Mouse (Mus musculus) forebrain, embryonic 14.5 days (tissue): ENCODE results near the gene Usf3. TPM values are rescaled to one million over a fixed set of nuclear protein-coding genes. Genes with fewer than 3 reads are reported as not detected.

Experiments
- ATAC-seq: fragments of 200-750 bp; cut with Nextera tagmentation; 2 replicates; pipeline ENCODE4 v1.8.0; 2017; ENCODE audit warnings: mild to moderate bottlenecking, moderate library complexity
- DNase-seq: peaks from one replicate; pipeline ENCODE4 v3.0.0-alpha.2; 2015; ENCODE audit warnings: low spot score
- H3K27ac ChIP-seq: fragments of 300-500 bp; sonication (generic); 2 replicates; pipeline ENCODE4 v1.5.1; 2014; ENCODE audit warnings: low read depth, mild to moderate bottlenecking, control low read depth, low read length, moderate library complexity
- H3K27me3 ChIP-seq: fragments of 300-500 bp; sonication (generic); replicated peaks from 2 replicates; pipeline ENCODE4 v1.6.1; 2014; ENCODE audit warnings: low read length, control low read depth, mixed read lengths; ENCODE audit not compliant: control insufficient read depth, insufficient read depth
- H3K36me3 ChIP-seq: fragments of 300-500 bp; sonication (generic); 2 replicates; pipeline ENCODE4 v1.6.1; 2014; ENCODE audit warnings: low read length, control low read depth; ENCODE audit not compliant: control insufficient read depth, insufficient read depth
- H3K4me1 ChIP-seq: fragments of 300-500 bp; sonication (generic); 2 replicates; pipeline ENCODE4 v1.6.1; 2014; ENCODE audit warnings: antibody characterized with exemption, low read length, control low read depth; ENCODE audit not compliant: control insufficient read depth, insufficient read depth
- H3K4me2 ChIP-seq: fragments of 300-500 bp; sonication (generic); 2 replicates; pipeline ENCODE4 v1.6.1; 2014; ENCODE audit warnings: mild to moderate bottlenecking, control low read depth, low read length
- H3K4me3 ChIP-seq: fragments of 300-500 bp; sonication (generic); 2 replicates; pipeline ENCODE4 v1.5.1; 2014; ENCODE audit warnings: low read depth, low read length, control low read depth
- H3K9ac ChIP-seq: fragments of 300-500 bp; sonication (generic); 2 replicates; pipeline ENCODE4 v1.6.1; 2014; ENCODE audit warnings: mild to moderate bottlenecking, low read length, control low read depth, moderate library complexity
- H3K9me3 ChIP-seq: fragments of 300-500 bp; sonication (generic); replicated peaks from 2 replicates; pipeline ENCODE4 v1.6.1; 2016; ENCODE audit warnings: low read length, control low read depth, mixed read lengths; ENCODE audit not compliant: control insufficient read depth
- WGBS: fragments of 180-500 bp; shearing (Covaris S2); extraction: QIAGEN DNeasy Blood & Tissue Kit; methylation state at CpG from one replicate; pipeline ENCODE4 v1.1.7; 2014; 5-methylcytosine and 5-hydroxymethylcytosine counted together
- polyA plus RNA-seq: library from polyadenylated mRNA; unstranded; fragments of >200 nt; fragmentation: Nextera tagmentation; extraction: Ambion mirVana; gene quantifications from 2 replicates; pipeline ENCODE4 v1.2.1, GENCODE M21; 2014

Usf3 gene
- polyA plus RNA-seq, 1 experiment from 2014 or later: 4.3 TPM

DNA sequence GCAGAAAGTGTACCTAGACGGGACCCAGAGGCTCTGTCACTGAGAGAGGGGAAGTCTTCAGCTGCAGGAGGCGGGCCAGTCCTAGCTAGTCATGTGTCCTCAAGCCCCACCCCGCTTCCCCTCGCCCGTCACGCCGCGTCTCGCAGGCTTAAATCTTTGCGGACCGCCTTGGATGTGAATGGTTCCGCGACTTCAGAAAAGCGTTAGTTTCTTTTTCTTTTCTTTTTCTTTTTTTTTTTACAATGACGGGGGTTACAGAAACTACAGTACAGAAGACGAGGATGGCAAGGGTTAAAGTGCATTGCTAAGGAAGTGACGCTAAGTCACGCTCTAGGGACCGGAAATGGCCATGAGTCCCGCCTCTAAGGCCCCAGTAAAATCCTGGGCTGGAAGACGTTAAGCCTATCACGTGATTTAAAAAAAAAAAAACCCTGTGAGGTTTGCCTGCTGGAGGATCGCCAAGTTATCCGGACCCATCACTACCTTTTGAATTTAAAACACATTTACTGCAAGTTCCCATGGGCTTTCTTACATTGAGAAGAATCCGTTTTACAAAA is 34.0 kb upstream of the Usf3 start:
- Histone ChIP-seq H3K9ac (peak overlapping the region; percentile 86), H3K36me3 (no peaks in the 10 kb centered on the region), H3K27ac (peak overlapping the region; percentile 98), H3K4me1 (peaks cover 16% of the 10 kb centered on the region), H3K4me2 (peak overlapping the region; percentile 93), H3K9me3 (no peaks in the 10 kb centered on the region), H3K4me3 (peak overlapping the region; percentile 77), H3K27me3 (no peaks in the 10 kb centered on the region)
- WGBS: under 1% methylated on average over 25 of the region's 25 CpGs
- peak; percentile 87 for ATAC-seq
- DNase-seq: peak; percentile 99

DNA sequence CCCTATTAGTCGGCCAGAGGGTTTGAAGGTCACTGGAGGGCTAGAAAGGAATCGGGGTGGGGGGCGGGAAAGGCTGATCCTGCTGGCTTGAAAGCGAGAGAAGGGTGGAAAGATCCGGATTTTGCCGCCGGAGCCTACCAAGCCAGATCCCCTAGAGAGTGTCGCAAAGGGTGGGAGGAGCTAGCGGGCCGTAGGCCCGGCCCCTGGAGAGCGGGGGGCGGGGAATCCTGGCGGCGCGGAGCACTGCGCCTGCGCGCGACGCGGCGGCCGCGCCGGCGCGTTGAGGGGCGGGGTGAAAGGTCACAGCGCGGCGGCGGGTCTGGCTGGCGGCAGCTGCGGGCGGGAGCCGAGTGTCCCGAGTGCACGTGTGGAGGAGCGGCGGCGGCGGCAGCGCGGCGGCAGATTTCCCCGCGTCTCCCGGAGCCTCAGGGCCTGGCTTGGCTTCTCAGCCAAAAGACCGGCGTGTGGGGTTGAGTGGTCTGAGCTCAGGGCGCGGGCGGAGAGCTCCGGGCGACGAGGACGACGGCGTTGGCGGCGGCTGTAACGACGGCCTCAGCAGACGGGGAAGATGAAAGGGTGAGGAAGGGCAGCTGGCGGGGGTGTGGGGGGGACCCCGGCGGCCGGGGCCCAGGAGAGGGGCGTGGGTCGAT is 33.4 kb upstream of the Usf3 start, which contains the start of the genes Atp6v1a and Naa50:
TSS of gene Atp6v1a (minus strand) at position 170 of the 650 bp plus-strand sequence.
TSS of gene Naa50 (plus strand) at position 295 of the 650 bp plus-strand sequence.
- H3K27ac ChIP-seq: peak within 1 kb of the TSS; percentile 98
- under 1% methylated on average over 60 of the region's 71 CpGs for WGBS
- peak; percentile 90 for ATAC-seq
- H3K9me3 ChIP-seq: no peaks in the 10 kb centered on the region
- H3K27me3 ChIP-seq: no peaks in the 10 kb centered on the region
- H3K4me3 ChIP-seq: peak within 1 kb of the TSS; percentile 77
- H3K4me2 ChIP-seq: peak within 1 kb of the TSS; percentile 93
- peak; percentile 96 for DNase-seq
- peaks cover 16% of the 10 kb centered on the region for H3K4me1 ChIP-seq
- peak within 1 kb of the TSS; percentile 86 for H3K9ac ChIP-seq
- H3K36me3 ChIP-seq: no peaks in the 10 kb centered on the region

DNA sequence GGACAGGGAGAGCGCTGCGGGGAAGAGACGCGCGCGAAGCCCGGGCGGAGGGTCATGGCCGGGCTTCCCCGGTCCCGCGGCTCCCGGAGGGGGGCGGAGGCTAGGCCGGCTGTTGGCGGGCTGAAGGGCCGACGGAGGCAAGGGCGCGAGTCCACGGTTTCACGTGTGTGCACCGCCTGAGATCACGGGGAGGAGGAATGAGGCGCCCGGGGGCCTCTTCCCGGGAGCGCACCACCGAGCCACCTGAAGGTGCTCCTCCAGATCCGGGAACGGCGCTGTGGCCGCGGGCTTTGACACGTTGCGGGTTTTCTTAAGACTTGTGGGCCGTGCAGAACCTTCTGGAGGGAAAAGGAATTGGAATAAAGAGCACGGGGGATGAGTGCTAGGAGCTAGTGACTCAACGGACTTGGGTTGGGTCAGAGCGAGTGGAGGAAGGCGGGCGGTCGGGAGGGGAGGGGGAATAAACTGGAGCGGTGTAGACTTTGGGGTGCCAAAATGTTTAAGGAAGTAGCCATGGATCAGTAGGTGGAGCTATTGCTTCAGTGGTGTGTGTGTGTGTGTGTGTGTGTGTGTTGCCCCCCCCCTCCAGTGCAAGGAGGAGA is 32.8 kb upstream of the Usf3 start:
- peak overlapping the region; percentile 63 for H3K4me2 ChIP-seq
- no peaks in the 10 kb centered on the region for H3K36me3 ChIP-seq
- WGBS: 1% methylated on average over 41 of the region's 44 CpGs
- no peaks in the 10 kb centered on the region for H3K9me3 ChIP-seq
- ATAC-seq (peak; percentile 42), DNase-seq (peak; percentile 80)
- no peaks in the 10 kb centered on the region for H3K27me3 ChIP-seq
- peaks cover 16% of the 10 kb centered on the region for H3K4me1 ChIP-seq
- peak overlapping the region; percentile 86 for H3K9ac ChIP-seq
- H3K4me3 ChIP-seq: peak overlapping the region; percentile 77
- H3K27ac ChIP-seq: peak overlapping the region; percentile 98

DNA sequence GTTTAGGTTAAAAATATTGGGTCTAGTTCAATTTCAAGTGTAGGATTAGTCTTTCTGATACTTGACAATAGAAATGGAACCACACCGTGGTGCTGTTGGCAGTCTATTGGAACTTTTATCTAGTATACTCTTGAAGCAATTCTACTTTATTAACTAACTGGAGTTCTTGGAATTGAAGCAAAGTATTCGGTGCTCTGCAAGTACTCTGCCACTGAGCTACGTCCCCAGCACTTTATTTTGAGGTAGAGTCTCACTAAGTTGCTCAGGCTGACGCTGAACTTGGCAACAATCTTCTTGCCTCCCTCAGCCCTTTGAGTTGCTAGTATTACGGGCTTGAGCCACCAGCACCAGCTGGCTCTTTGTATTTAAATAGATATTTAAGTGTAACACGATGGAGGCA is 31.6 kb upstream of the Usf3 start:
- Histone ChIP-seq H3K4me1 (peaks cover 16% of the 10 kb centered on the region), H3K9me3 (no peaks in the 10 kb centered on the region), H3K4me2 (peak overlapping the region; percentile 63; the same call in 1 of the 2 replicates), H3K27ac (no peak overlapping the region), H3K36me3 (no peaks in the 10 kb centered on the region), H3K27me3 (no peaks in the 10 kb centered on the region), H3K4me3 (peak overlapping the region; percentile 77; the same call in 1 of the 2 replicates), H3K9ac (no peak overlapping the region)
- ATAC-seq: no peak
- WGBS: 32% methylated on average over 6 of the region's 6 CpGs
- peak; percentile 51 for DNase-seq

DNA sequence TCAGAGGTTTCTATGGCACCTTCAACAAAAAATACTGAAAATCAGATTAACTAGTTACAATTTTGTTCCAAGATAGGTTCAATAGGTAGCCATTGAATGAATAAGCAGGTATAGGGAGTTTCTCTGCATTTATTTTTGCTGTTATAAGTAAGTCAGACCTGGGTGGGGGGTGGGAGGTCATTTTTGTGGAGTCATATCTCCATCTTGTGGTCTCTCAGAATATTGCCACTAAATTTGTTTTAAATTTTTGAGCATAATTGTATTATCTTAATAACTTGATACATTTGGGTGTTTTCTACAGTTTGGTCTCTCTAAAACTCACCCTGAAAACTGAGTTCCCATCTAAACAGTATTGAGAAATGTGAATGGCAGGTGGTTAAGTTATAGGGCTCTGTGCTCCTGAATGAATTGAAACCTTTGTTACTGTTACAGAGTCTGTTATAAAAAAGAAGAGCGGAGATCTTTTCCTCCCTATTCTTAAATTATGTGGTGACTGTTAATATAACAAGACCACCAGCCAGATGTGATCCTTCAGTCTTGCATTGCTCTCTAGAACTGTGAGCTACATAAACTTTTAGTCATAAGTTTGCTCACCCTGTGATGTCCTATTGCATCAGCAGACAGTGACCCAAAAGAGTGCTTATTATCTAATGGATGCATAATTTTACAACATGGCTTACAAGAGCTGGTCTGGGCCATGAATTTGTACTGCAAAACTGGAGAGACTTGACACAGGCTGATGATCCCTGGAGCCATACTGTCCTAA is 23.9 kb upstream of the Usf3 start:
- DNase-seq: peak; percentile 24
- 93% methylated on average over 1 of the region's 1 CpGs for WGBS

DNA sequence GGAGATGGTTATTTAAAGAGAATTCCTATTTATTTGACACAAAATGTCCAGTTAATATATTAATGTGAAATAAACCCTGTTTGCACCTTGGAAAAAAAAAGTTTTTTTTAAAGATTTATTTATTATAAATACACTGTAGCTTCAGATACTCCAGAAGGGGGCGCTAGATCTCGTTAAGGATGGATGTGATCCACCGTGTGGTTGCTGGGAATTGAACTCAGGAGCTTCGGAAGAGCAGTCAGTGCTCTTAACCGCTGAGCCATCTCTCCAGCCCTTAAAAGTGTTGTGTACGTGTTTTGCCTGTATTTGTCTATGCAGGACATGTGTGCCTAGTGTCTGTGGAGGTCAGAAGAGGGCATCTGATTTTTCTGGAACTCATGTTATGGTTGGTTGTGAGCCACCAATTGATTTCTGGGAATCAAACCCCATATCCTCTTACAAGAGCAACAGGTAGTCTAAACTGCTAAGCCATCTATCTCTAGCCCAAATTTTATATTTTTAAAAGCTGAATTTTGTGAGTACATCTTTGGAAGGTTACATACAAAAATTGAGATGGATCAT is 18.5 kb upstream of the Usf3 start:
- DNase-seq (no peak), ATAC-seq (no peak)

More for the DNA sequence above, 23.9 kb upstream of the Usf3 start:
- H3K27ac ChIP-seq: no peak overlapping the region
- H3K27me3 ChIP-seq: no peaks in the 10 kb centered on the region
- H3K4me1 ChIP-seq: no peaks in the 10 kb centered on the region
- no peak overlapping the region for H3K4me2 ChIP-seq
- no peaks in the 10 kb centered on the region for H3K36me3 ChIP-seq
- no peak for ATAC-seq
- no peak overlapping the region for H3K9ac ChIP-seq
- no peak overlapping the region for H3K4me3 ChIP-seq
- no peaks in the 10 kb centered on the region for H3K9me3 ChIP-seq

DNA sequence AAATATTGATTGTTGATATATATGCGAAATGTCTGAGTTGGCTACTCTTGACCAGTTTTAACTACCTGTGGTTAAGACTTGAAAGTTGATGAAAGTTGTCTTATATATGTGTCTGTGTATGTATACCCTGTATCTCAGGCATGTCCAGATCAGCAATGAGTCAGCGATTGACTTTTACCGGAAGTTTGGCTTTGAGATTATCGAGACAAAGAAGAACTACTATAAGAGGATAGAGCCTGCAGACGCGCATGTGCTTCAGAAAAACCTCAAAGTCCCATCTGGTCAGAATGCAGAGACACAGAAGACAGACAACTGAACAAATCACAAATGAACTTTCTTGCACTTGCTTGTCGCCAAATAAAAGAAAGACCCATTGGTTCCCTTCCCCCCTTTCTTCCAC is 13.7 kb upstream of the Usf3 start:
- H3K36me3 ChIP-seq: peaks cover 22% of the 10 kb centered on the region
- no peak overlapping the region for H3K27ac ChIP-seq
- no peak overlapping the region for H3K4me3 ChIP-seq
- no peak overlapping the region for H3K9ac ChIP-seq
- WGBS: 95% methylated on average over 7 of the region's 7 CpGs
- DNase-seq (no peak), ATAC-seq (no peak)
- no peaks in the 10 kb centered on the region for H3K9me3 ChIP-seq
- no peaks in the 10 kb centered on the region for H3K27me3 ChIP-seq
- H3K4me1 ChIP-seq: no peaks in the 10 kb centered on the region
- no peak overlapping the region for H3K4me2 ChIP-seq

More for the DNA sequence above, 18.5 kb upstream of the Usf3 start:
- no peaks in the 10 kb centered on the region for H3K27me3 ChIP-seq
- peaks cover 17% of the 10 kb centered on the region; the same call in 1 of the 2 replicates for H3K36me3 ChIP-seq
- H3K27ac ChIP-seq: no peak overlapping the region
- no peaks in the 10 kb centered on the region for H3K4me1 ChIP-seq
- no peaks in the 10 kb centered on the region for H3K9me3 ChIP-seq
- no peak overlapping the region for H3K4me3 ChIP-seq
- 66% methylated on average over 6 of the region's 6 CpGs for WGBS
- no peak overlapping the region for H3K4me2 ChIP-seq
- no peak overlapping the region for H3K9ac ChIP-seq

DNA sequence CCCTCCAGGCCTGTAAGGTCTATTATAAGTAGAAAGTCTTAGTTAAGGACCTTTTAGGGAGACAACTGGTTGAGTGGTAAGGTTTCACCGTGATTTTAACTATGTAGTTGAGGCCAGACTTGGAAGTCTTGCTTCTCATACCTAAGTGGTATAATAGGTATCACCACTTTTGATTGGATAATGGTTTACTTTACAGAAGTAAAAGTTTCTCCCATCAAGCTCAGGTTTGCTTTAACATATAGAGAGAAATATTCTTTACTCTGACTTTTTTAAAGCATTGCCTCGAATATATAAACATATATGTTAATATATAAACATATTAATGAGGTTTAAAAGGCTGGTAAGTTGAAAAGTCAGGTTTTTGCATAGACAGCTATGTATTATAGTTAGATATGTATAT is 9.2 kb upstream of the Usf3 start:
- Histone ChIP-seq H3K9ac (no peak overlapping the region), H3K36me3 (peaks cover 12% of the 10 kb centered on the region), H3K4me3 (no peak overlapping the region), H3K27ac (no peak overlapping the region), H3K9me3 (no peaks in the 10 kb centered on the region), H3K27me3 (no peaks in the 10 kb centered on the region), H3K4me2 (no peak overlapping the region), H3K4me1 (no peaks in the 10 kb centered on the region)
- 95% methylated on average over 2 of the region's 2 CpGs for WGBS
- no peak for DNase-seq
- ATAC-seq: no peak
